Mouse (Mus musculus) small intestine, adult 2 months (tissue): ENCODE measurements at regions not wholly inside any gene's neighbourhood (a gene's known extent, or its start where the extent isn't known, plus 50 kb on each side); places are given as distances from the start of the nearest gene placed in this dataset.

Experiments
- CTCF ChIP-seq: fragments of 200-500 bp; IDR thresholded peaks from 2 replicates; pipeline ENCODE4 v1.5.1; 2012; ENCODE audit warnings: low read depth, mild to moderate bottlenecking, control low read depth, inconsistent platforms, low read length, moderate library complexity, mixed read lengths; ENCODE audit not compliant: insufficient replicate concordance, insufficient read length; ENCODE audit errors: extremely low read depth
- POLR2A ChIP-seq: fragments of 200-500 bp; IDR thresholded peaks from 2 replicates; pipeline ENCODE4 v1.6.1; 2012; ENCODE audit warnings: low read depth, mild to moderate bottlenecking, control low read depth, inconsistent platforms, low read length, moderate library complexity

DNA sequence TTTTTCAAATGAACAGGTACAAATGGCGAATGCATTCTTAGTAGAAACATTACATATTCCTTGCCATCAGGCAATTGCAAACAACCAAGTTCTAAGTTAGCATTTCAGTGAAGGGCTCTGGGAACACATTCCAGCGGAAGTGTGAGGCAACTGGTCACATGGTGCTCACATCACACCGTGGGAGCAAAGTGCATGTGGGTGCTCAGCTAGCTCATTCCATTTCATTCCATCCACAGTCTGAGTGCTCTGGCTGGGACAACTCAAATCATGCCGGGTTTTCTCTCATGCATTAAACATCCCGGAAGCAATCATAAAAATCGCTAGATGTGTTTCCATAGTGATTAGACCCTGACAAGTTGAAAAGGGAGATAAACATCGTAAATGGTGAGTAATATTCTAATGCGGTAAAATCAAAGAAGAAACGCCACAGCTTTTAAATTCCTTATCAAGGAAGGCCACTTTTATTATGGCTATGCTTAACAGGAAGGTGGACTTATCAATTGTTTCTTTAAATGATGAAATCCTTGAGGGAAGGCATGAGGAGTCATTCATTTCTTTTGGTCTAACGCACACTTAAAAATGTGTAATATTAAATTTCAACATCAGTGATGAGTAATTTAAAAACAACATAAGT is 104.1 kb downstream of the Rassf9 start:
- TF ChIP-seq CTCF (no peak), POLR2A (no peak)
